Mouse (Mus musculus): ENCODE data around the gene Eva1b. TPM values are rescaled to one million over a fixed set of nuclear protein-coding genes. Genes with fewer than 3 reads are reported as not detected.

Gene Eva1b
- total RNA-seq (2021): 1 to 10 TPM; 6.8 to 8.0 TPM

DNA sequence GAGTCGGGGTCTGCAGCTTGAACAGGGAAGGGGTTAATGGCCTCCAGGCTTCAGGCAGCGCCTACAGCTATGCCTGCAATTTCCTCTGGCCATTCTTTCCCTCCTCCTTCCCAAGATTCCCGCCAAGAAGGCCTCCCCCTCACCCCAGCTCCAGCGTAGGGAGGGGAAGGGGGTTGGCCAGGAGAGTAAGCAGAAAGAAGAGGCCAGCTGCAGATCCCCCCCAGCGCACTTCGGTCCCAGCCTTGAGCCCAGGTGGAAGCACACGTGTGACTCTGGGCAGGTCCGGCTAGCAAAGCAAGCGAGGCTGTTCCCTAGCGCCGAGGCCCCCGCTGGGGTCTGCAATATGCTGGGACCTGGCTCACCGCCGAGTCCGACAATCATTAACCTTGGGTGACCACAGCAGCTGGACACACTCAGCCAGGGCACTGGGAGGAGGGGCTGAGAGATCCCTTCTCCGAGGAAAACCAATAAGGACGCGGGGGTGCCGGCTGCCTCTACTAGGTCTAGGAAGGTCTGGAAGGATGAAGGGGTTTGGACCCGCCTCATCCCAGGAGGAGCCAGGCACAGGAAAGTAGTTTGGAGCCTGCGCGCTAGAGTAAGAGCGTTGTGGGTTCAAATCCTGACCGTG is at the start of gene Eva1b:
TSS of gene Eva1b (plus strand) at position 212 of the 628 bp plus-strand sequence.
- intact Hi-C loops (cut with DNase I): no loop called here
- peak in 1 of 2 experiments; percentile 83 for DNase-seq (ENCODE audit: extremely low spot score in 1 of 2, low spot score in 2 of 2)

DNA sequence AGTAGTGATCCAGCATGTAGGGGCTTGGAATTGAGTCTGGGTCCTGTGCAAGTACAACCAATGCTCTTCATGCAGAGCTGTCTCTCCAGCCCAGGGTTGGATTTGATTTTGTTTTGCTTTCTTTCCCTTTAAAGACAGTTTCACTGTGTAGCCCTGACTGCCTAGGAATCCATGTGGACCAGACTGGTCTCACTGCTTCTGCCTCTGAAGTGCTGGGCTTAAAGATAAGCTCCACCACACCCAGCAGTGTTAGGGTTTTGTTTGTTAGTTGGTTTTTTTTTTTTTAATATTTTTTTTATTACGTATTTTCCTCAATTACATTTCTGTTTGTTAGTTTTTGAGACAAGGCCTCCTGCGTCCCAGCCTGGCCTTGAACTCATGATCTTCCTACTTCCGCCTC is 48.2 kb upstream of the Eva1b start:
- DNase-seq (ENCODE audit: extremely low spot score in 1 of 2, low spot score in 2 of 2): no peak
- intact Hi-C loops (cut with DNase I): no loop called here

DNA sequence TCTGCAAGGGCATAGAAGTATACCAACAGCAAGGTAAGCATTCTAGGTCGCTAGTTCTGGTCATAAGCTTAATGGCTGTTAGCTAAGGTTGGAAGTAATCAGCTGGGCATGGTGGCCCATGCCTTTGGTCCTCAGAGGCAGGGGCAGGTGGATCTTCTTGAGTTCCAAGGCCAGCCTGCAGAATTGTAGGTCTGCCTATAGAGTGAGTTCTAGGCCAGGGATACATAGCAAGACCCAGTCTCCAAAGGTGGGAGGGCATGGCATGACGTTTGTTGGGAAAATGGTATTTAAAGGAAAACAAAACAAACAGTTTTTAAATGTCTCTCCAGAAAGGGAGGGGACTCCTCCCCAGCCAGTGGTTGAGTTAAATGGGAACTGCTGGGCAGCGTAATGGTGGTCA is 46.8 kb upstream of the Eva1b start:
- no peak for DNase-seq (ENCODE audit: extremely low spot score in 1 of 2, low spot score in 2 of 2)
- intact Hi-C loops (cut with DNase I): no loop called here

DNA sequence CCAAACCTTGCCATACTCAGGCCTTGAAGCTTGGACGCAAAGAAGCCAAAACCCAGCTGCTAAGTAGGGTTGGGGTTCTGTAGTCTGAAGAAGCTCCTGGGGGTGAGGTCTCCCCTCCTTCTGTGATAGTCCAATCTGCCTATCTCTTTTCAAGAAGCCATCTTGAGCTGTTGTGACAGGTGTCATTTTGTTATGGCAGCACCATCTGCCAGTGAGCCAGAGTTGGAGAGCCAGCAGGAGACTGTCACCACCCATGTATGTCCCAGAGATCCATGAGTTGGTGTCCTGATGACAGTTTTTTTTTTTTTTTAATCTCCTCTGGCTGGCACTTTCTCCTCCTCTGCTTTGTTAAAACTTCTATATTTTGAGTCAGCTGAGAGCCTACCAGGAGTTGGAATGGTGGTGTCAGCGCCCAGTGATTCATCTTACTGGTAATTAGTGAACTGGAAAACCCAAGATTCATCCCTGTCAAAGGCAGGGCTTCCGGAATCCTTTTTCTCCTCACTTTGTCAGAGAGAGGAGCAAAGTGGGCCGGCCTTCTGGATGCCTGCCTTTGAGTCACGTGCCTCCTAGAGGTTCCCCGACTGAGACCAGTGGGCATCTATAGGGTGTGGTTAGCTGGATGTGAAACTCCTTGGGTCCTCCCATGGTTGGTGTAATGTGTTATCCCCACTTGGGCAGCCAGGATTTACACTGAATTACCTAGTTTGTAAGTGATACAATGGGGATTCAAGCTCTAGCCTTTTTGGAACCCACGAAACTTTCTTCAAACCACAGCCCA is 45.3 kb upstream of the Eva1b start:
- DNase-seq (ENCODE audit: extremely low spot score in 1 of 2, low spot score in 2 of 2): no peak
- intact Hi-C loops (cut with DNase I): no loop called here

DNA sequence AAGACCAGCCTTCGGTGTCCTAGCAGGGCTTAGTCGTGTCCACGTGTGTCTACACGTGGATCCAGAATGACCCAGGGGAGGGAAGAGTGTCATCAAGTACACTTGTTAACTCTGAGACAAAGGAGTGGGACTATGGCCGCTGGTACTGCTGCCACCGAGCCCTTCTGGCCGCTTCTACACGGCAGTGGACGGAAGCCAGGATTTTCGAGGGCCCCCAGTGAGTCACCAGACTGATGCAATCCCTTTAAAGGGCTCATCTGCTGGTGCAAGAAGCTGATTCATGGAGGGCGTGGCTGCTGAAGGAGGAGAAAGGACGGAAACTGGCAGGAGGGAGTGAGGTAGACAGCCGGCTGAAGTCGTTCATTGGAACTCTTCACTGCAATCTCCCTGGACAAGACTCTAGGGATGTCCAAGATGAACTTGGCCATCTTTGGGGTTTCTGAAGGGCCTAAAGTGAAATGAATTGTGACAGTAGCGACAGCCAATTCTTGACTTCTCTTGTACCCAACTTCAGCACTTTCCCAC is 44.4 kb upstream of the Eva1b start:
- intact Hi-C loops (cut with DNase I): no loop called here
- peak; percentile 74 to 92 for DNase-seq (ENCODE audit: extremely low spot score in 1 of 2, low spot score in 2 of 2)

DNA sequence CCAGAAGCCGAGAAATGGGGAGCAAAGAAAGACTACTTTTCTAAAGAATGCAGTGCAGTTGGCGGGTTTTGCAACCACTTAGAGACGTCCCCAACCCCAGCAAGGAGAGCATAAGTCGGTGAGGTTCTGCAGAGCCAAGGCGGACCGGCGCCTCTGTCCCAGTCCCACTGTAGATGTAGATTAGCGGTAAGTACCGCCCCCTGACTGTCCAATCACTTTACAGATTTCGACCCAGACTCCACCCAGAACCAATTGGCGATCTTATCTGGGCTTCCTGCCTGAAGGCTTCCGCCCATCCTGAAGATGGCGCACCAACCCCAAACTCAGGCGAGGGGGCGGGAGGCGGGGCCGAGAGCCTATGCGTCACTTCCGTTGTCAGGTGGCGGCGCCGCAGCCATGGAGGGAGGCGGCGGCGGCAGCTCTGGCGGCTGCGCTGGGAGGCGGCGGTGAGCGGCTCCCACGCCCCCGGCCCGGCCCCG is 43.9 kb upstream of the Eva1b start, which contains the start of gene Stk40:
TSS of gene Stk40 (plus strand) at position 368 of the 479 bp plus-strand sequence.
- intact Hi-C loops (cut with DNase I): no loop called here
- DNase-seq (ENCODE audit: extremely low spot score in 1 of 2, low spot score in 2 of 2): peak; percentile 95 to 97

DNA sequence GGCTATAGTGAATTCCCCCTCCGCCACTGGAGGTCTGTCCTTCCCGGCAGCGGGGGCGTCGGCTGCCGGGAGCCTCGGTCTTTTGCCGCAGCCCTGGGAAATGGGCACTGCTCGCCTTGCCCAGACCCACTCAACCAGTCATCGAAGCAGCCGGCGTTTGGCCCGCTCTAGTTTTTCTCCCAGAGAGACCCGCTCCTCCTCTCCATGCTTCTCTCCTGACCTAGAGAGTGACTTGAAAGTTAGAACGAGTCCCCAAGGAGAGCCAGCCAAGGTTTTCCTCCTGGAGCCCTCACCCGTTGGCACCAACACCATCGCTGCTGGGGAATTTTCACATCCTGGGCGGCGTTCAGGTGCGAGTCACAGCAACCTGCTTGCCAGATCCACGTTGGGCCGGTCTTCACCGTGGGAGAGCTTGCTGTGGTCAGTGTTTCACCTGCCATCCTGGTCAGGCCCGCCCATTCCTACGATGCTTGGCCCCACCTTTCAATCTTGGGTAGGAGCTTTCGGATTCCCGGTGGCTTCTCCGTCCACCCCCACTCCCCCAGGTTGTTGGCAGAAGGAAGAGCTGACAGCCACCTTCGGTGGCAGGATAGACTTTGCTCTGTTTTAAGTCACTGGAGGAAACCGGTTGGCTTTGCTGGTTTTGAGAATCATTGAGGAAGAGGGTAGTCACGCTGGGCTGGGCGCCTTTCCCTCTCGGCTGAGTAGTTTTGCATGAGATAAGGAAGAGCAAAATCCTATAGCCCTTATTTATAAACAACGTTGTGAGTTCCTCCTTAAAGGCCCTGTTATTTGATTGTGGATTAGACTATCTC is 43.1 kb upstream of the Eva1b start:
- DNase-seq (ENCODE audit: extremely low spot score in 1 of 2, low spot score in 2 of 2): no peak
- intact Hi-C loops (cut with DNase I): no loop called here

DNA sequence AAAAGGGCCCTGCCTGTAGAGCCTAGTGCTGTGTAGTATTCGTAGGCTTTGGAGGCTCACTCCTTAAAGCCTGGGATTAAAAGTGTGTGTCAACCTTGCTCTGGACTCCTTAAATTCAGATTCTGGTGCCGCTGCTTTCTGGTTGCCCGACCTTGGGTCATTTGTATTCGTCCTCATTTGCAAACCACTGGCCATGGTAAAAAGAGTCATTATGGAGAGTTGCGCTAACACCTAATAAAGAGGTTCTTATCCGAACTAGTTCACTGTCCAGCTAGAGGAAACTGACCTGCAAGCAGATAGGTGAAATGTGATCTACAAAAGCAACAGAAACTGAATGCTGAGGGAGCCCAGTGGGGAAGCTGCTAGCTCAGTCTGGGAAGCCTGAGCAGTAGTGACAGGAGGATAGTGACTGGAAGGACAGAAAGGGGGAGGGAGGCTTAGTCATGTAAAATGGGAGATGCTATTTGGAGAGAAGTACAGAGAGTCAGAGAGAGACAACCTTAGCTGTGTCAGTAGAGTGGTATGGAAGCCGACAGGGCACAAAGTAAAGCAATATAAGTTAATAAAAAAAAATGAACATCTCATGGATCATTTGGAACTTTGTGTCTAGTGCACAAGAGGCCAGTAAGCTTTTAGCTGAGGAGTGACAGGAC is 42.3 kb upstream of the Eva1b start:
- no peak for DNase-seq (ENCODE audit: extremely low spot score in 1 of 2, low spot score in 2 of 2)
- intact Hi-C loops (cut with DNase I): no loop called here

DNA sequence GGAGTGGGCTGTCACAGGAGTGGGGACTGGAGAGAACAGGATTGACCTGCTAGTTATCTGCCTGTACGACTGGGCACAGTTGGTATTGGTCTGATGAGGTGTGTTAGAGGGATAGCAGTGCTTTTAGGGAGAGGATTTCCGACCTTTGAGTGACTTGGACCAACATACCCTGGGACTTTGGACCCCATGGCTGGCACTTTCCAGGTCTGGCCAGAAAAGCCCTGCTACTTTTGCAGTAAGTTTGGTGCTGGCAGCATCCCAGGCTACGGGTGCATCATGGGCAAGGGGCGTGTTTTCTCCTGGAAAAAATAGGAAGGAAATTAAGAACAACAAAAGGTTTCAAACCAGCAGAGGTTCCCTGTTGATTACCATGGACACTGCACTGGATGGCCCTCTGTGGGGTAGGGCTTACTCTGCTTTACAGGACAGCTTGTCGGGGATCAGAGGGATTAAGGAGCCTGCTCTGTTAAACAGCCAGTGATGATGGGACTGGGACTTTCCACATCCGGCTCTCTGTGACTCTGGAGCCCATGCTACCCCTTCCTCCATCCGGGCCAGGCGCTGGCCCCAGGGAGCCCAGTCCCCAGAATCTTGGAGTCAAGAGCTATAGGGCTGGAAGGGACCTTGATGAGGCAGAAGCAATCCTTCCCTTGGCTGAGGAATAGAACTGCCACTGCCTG is 39.3 kb upstream of the Eva1b start:
- intact Hi-C loops (cut with DNase I): no loop called here
- DNase-seq (ENCODE audit: extremely low spot score in 1 of 2, low spot score in 2 of 2): peak in 1 of 2 experiments; percentile 64

DNA sequence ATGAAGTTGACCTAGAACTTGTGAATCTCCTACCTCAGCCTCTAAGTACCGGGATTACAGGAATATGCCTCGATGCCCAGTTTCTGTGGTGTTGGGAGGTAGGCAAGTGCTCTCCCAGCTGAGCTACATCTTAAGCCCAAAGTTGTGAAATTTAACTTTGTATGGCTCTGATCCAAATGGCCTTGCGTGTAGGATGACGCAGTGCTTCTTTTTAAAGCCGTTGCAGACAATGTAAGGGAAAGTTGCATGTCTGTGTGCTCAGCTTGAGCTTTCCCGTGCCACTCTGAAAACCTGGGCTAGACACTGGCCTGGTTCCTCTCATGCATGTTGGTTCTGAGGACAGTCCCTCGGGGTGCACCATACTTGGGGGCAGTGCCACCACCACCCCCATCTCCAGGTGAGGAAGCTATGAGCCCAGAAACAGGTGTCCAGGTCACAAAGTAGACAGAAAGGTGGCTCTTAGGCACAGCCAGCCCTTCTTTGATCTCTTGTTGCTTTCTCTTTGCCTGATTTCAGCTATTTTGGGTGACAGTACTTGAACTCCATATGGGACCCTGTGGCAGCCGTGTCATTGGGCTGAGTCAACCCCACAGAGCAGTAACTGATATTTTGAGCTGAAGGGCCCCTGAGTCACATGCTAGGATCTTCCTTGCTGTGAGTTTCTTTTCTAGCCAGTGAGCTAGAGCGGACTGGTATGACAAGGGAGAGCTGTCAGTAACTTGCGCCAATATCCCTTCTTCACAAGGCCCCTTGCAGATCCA is 37.8 kb upstream of the Eva1b start:
- intact Hi-C loops (cut with DNase I): no loop called here
- DNase-seq (ENCODE audit: extremely low spot score in 1 of 2, low spot score in 2 of 2): no peak

DNA sequence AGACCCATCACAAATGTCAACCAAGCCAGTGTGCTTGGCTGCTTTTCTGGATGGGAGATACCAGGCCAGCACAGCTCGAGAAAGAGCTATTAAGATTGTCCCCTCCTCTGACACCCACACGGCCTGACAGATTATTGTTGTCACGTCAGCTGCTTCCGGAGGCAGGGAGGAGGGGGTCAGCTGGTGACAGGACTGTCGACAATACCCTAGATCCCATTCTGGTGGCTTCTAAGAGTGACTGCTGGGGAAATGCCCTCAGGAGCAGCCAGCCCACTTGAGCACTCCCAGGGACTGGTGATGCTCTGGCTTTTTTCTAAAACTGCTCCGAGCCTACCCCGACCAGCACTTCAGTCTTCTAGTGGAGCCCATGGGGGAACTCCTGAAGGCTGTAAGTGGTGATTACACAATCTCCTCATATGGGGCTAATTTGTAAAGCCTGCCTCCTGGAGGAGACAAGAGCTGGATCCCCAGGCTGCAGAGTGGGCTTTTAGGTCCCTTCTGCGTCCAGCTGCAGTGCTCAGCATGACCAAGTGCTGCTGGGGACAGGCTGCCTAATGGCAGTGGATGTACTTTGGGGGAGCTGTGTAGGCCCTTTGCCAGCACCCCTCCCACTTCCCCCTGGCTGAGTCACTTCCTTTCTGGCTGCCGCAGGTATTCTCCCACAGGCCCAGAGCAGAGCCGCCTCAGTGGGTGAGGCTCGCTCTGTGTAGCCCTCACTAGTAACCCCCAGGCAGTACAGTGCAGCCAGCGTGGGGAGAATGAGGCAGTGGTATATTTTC is 37.0 kb upstream of the Eva1b start:
- intact Hi-C loops (cut with DNase I): no loop called here
- peak; percentile 46 to 89 for DNase-seq (ENCODE audit: extremely low spot score in 1 of 2, low spot score in 2 of 2)

DNA sequence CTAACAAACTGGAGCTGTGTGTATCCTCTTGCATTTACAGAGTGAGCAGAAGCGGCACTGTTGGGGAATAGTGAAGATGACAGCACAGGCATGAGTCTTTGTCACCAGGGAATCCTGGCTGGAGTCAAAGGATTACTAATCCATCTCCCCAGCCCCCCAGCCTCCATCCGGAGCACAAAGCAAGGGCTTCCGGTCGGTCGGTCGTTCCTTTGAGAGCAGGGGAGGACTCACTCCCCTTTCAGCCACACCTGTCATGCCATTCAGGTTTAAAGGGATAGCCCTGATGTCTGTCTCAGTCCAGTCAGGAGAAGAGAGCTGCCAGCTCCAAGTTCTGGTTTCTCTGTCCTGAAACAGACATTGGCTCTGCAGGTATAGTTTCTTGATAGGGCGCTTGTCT is 36.4 kb upstream of the Eva1b start:
- peak in 1 of 2 experiments; percentile 71 for DNase-seq (ENCODE audit: extremely low spot score in 1 of 2, low spot score in 2 of 2)
- intact Hi-C loops (cut with DNase I): no loop called here

DNA sequence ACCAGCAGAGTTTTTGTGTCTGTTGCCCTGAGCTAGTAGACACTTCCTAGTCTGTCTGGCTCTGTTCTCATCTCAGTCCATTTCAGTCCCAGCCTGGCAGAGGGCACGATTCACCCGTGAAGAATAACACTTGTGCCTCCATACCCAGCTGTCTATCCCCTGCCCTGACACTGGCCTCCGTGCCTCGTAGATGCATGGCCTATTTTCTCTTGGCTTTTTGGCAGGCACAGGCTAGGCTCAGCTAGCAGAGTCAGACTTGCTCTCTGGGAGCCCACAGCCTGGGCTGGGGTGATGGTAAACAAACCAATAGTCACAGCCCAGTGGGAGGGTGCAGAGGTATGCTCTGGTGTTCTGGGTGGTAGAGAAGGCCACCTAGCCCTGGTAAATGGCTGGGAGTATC is 34.3 kb upstream of the Eva1b start:
- intact Hi-C loops (cut with DNase I): no loop called here
- no peak for DNase-seq (ENCODE audit: extremely low spot score in 1 of 2, low spot score in 2 of 2)

DNA sequence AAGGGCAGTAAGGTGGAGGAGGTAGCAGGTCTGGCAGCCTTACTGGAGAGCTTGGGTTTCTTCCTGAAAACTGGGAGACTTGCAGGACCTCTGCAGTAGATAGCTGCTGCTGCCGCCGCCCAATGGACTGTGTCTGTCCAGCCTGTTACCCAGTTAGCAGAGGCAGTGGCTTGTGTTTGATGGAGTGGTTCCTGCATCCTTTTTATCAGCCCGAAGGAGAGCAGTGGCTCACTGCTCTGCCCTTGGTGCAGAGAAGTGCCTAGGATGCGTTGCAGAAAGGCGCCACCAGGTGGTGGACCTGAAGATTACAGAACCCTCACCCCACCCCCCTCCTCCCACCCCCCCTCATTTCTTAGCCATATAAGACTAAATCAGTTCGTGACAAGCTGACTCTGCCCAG is 33.6 kb upstream of the Eva1b start:
- peak in 1 of 2 experiments; percentile 63 for DNase-seq (ENCODE audit: extremely low spot score in 1 of 2, low spot score in 2 of 2)
- intact Hi-C loops (cut with DNase I): loop anchor here (1.0 kb wide), 1 partner anchor 27 kb away; no protein-coding TSS in a partner anchor

DNA sequence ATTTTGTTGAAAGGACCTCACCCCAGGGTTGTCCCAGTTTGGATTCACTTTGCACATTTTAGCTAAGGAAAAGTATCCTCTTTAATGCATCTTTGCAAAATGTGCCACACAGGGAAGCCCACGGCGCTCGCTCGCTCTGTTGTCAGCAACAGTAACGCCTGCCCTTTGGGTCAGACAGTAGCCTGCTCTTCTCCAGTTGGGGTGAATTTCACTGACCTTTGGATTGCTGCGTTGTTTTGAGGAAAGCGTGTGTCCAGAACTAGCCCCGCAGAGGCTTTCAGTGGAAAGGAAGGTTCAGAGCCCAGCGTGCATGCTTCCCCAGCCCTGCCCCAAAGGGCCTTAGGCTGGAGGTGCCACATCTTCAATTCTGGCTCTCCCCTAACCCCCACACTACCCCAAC is 32.1 kb upstream of the Eva1b start:
- DNase-seq (ENCODE audit: extremely low spot score in 1 of 2, low spot score in 2 of 2): no peak
- intact Hi-C loops (cut with DNase I): no loop called here

DNA sequence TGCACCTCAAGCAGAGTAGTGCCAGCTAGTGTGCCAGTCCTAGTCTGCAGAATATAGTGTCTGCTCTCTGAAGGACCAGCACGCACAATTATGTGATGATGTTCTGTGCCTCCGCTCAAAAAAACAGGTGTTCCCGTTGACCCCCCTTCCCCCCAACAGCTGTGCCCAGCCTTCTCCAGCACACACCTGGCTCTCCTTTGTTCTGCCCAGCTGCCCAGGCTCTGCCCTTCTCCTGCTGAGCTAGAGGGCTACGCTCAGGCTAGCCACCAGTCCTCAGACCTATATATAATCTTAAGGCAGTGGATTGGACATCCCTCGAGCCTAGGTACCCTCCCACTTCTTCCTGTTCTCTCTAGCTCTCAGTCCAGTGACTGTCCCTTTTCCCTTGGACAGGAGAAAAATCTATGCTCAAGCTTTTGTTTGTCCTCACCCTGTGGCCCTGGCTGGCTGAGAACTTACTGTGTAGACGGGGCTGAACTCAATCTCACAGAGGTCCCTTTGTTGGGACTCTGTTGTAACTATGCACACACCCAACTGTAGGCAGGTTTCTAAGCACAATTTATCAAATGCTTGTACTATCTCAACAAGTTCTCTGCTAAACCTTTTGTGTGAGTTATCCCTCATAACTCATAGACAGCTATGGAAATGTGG is 31.5 kb upstream of the Eva1b start:
- intact Hi-C loops (cut with DNase I): no loop called here
- no peak for DNase-seq (ENCODE audit: extremely low spot score in 1 of 2, low spot score in 2 of 2)
